Mouse (Mus musculus) embryonic facial prominence, embryonic 13.5 days (tissue): ENCODE measurements around the gene Eml4. TPM values are rescaled to one million over a fixed set of nuclear protein-coding genes. Genes with fewer than 3 reads are reported as not detected.

Experiments used
- polyA plus RNA-seq: library from polyadenylated mRNA; unstranded; fragments of >200 nt; fragmentation: Nextera tagmentation; extraction: Ambion mirVana; gene quantifications from 2 replicates; pipeline ENCODE4 v1.2.1, GENCODE M21; 2015

Eml4 gene
- polyA plus RNA-seq, 1 experiment from 2014 or later: 41.6 TPM

Other genes starting within 250 kb of the Eml4 start
- 5.6 and 8.1 TPM in 2 replicates for gene Pkdcc, start 135.6 kb upstream of the Eml4 start, polyA plus RNA-seq
- 157 and 158 TPM in 2 replicates for gene Cox7a2l, start 166.4 kb downstream of the Eml4 start, polyA plus RNA-seq